Mouse (Mus musculus) bone marrow macrophage, adult 2 months (primary cell): ENCODE measurements around the gene Ebf1. TPM values are rescaled to one million over a fixed set of nuclear protein-coding genes. Genes with fewer than 3 reads are reported as not detected.

ENCODE experiments used
- H3K27ac ChIP-seq: 2 replicates; pipeline ENCODE4 v1.5.1; 2012; ENCODE audit warnings: low read depth, low read length; ENCODE audit not compliant: insufficient read depth
- H3K4me1 ChIP-seq: 2 replicates; pipeline ENCODE4 v1.6.1; 2012; ENCODE audit warnings: low read length; ENCODE audit not compliant: control insufficient read depth, insufficient read depth
- H3K4me3 ChIP-seq: 2 replicates; pipeline ENCODE4 v1.5.1; 2012; ENCODE audit warnings: mild to moderate bottlenecking, low read length, moderate library complexity; ENCODE audit not compliant: insufficient read depth
- CTCF ChIP-seq: IDR thresholded peaks from 2 replicates; pipeline ENCODE4 v1.5.1; 2012; ENCODE audit warnings: low read depth, mild to moderate bottlenecking, low read length, moderate library complexity
- POLR2A ChIP-seq: IDR thresholded peaks from 2 replicates; pipeline ENCODE4 v1.6.1; 2012; ENCODE audit warnings: mild to moderate bottlenecking, low read depth, low read length, borderline replicate concordance
- polyA plus RNA-seq: library from polyadenylated mRNA; stranded (reverse); fragments of >200 nt; gene quantifications from 2 replicates; pipeline ENCODE4 v1.2.4, GENCODE M21; 2012; ENCODE audit not compliant: missing spikeins, insufficient read depth, insufficient read length

Ebf1 gene
- polyA plus RNA-seq, 1 experiment = 0.32 TPM

DNA sequence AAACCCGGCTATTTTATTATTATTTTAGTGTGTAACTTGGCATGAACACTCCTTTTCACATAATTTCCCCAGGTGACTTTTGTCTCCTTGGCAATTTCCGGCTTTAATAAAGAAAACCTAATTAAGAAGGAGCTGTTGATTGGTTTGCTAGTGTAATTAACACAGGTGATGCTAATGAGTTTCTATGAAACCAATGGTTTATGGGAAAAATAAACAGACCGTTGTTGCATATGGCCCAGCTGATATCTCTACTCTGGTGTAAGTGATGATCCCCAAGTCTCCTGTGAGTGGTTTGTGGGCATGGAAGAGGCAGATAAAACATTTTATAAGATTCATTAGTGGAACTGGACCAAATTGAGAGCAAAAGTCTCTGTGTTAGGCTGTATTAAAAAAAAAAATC is 132.2 kb downstream of the Ebf1 start:
- no peaks in the 10 kb centered on the region for H3K4me1 ChIP-seq
- TF ChIP-seq CTCF (no peak), POLR2A (no peak)
- H3K27ac ChIP-seq = no peak overlapping the region
- H3K4me3 ChIP-seq = no peak overlapping the region

DNA sequence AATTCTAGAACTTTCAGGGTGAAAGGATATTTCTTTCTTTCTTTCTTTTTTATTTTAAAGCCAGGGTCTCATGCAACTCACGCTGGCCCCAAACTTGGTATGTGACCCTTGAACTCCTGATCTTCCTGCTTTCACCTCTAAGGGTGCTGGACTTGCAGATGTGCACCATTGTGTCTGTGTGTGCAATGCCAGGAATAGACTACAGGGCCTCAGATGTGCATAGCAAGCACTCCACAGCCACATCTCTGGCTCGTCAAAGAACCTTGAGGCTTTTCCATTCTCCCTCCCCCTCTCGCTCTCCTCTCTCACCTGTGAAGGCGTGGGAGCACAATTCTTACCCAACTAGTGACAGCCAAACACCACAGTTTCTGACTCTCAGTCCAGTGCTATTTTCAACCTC is 137.2 kb downstream of the Ebf1 start:
- TF ChIP-seq POLR2A (no peak), CTCF (no peak)
- Histone ChIP-seq H3K4me1 (no peaks in the 10 kb centered on the region), H3K27ac (no peak overlapping the region), H3K4me3 (no peak overlapping the region)

DNA sequence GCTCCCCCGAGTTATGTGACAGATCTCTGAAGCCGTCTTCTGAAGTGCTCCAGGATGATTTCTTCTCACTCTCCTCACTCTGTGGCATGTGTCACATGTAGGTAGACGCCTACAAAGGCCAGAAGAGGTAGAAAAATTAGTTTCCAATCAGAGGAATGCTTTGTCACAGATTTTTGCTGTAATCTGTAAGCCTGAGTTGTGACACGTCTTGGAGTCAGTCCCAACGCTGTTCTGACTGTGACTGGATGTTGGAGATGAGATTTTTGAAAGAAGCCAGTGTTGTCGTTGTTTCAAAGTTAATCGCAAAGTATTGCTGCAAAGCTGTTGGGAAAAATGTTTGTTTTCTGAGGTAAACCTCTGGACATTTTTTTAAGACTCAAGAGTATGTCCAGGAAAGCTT is 139.2 kb downstream of the Ebf1 start:
- H3K4me3 ChIP-seq = no peak overlapping the region
- H3K4me1 ChIP-seq = no peaks in the 10 kb centered on the region
- H3K27ac ChIP-seq = no peak overlapping the region
- TF ChIP-seq CTCF (no peak), POLR2A (no peak)

DNA sequence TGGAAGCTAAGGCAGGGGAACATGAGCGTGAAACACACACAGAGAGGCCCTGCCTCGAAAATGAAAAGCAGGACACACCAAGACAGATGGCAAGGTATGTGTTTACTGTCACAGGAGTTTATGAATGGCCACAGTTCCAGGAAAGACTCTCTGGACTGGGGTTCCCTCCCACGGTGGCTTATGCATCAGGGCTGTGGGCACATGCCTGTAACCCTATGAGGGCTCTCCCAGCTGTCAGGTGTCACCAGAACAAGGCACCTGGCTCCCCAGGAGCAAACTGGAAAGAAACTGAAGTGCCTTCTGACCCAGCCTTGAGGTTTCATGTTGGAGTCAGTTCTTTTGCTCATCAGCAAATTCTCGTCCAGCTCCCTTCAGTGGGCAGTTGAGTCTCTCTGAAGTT is 141.7 kb downstream of the Ebf1 start:
- no peak for TF ChIP-seq CTCF
- no peak for TF ChIP-seq POLR2A
- no peaks in the 10 kb centered on the region for H3K4me1 ChIP-seq
- no peak overlapping the region for H3K27ac ChIP-seq
- no peak overlapping the region for H3K4me3 ChIP-seq

DNA sequence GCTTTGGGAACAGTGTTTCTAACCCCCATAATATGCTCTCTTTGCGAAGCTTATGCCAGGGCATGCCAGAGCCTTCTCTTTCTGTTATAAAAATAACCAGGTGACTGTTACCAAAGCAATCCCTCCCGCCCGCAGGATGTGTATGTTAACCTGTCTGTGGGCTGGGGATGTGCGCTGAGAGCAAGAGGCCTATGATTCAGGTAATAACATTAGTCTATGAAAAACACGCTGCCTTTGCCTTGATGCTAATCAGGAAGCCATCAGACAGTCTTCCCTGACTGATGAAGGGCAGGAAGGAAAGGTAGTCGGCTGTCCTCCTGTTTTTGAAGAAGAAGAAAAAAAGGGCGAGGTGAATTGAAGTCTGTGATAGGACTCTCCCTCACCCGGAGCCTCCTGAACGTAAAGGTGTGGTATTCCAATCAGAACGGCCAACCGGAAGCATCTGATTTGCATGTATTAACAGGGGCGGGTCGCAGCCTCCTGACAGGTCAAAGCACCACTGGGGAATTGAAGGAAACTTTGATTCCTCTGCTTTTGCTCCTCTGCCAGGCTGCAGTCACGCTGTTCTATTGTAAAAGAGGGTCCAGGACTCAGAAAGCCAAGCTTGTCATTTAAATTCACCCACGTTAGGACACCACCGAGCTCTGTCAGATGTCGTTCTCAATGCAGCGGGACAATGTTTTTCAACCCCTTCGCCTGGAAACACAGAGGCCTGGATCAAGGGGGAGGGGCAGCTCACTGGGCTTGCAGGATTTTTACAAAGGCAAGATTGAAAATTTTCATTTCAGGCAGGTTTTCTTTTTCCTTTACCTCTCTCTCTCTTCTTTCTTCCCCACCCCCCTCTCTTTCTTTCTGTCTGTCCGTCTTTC is 144.2 kb downstream of the Ebf1 start:
- Histone ChIP-seq H3K4me3 (no peak overlapping the region), H3K27ac (no peak overlapping the region), H3K4me1 (no peaks in the 10 kb centered on the region)
- TF ChIP-seq CTCF = no peak
- no peak for TF ChIP-seq POLR2A

DNA sequence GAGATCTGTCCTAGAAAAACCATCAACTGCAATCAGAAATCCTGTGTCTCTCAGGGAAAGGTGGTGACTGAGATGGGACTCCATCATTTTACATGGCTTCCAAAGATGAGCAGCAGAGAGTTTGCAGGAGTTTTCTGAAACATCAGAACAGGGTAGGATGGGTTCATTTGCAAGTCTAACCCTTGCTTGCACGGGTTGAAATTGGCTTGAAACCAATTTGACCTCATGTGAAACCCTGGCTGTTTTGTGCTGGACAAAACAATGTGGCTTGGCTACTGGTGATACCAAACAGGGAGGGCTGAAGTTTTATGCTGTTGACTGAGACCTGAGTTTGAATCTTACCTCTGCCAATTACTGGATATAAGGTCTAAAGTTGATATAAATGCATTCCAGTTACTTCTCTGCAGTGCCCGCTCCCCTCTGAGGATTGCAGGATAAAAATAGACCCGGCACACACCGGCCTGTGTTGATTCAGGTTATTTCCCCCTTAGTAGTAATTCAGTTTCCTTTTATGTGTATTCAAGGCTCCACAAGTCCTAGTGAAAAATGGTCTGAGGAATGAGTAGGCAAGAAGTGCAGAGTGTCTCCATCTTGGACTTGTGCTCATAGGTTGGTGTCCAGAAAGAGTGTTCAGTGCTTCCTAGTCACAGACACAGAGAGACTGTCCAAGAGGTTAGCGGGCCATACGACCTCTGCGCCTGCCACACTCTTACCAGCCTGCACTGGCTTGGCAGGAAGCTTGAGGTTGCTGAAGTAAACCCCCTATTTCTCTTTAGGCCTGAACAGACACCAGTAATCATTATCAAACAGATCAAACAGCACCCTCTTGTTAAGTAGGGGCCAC is 147.1 kb downstream of the Ebf1 start:
- H3K4me3 ChIP-seq = no peak overlapping the region
- no peak overlapping the region for H3K27ac ChIP-seq
- TF ChIP-seq CTCF (no peak), POLR2A (no peak)
- H3K4me1 ChIP-seq = no peaks in the 10 kb centered on the region

DNA sequence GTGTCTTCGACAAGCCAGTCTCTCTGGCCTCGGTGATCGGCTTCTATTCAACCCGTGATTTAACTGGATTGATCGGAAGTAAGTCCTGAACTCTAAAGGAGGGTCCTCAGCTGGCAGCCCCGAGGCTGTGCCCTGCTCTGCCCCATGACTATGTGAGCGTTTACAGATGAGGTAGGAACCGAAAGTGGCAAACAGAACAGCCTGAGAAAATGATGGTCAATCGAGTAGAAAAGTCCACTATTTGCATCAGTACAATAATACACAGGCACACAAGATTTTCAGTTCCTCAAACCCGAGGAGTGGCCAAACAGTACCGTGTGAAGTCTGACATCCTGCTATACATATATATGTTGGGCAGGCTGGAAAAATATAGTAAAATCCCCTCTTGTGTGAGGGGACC is 147.9 kb downstream of the Ebf1 start:
- Histone ChIP-seq H3K27ac (no peak overlapping the region), H3K4me1 (no peaks in the 10 kb centered on the region), H3K4me3 (no peak overlapping the region)
- TF ChIP-seq POLR2A (no peak), CTCF (no peak)

DNA sequence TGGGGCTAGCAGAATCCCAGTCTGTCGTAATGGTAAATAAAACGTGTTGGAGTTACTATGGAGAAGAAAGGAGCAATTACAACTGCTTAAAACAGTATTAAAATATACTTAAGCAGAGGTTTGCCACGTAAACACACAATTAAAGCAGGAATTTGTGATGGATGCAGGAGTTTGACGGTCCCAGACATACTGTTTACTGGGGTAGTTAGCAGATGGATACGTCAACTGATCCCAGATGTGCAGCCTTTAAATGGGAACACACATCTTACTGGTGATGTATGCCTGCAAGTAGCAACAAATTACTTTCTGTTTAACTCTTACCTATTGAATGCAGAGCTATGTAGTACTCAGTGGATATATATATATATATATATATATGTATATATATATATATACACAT is 149.1 kb downstream of the Ebf1 start:
- H3K27ac ChIP-seq = no peak overlapping the region
- H3K4me3 ChIP-seq = no peak overlapping the region
- H3K4me1 ChIP-seq = no peaks in the 10 kb centered on the region
- TF ChIP-seq CTCF (no peak), POLR2A (no peak)

DNA sequence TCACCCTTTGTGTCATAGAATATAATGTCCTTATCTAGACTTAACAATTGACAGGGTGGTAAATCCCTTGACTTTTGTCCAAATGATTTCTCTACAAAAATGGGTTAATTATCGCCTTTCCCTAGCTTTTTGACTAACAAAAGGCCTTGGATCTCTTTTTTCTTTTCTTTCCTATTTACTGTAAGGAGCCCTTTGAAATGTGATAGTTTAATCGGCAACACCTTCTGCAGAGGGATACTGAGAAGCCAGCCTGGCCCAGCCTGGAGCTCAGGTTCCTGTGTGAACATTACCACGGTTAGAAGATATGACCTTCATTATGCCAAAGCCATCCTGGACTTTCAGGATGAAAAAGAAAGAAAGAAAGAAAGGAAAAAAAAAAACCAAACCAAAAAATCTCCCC is 150.2 kb downstream of the Ebf1 start:
- Histone ChIP-seq H3K4me3 (no peak overlapping the region), H3K4me1 (no peaks in the 10 kb centered on the region), H3K27ac (no peak overlapping the region)
- no peak for TF ChIP-seq CTCF
- TF ChIP-seq POLR2A = no peak

DNA sequence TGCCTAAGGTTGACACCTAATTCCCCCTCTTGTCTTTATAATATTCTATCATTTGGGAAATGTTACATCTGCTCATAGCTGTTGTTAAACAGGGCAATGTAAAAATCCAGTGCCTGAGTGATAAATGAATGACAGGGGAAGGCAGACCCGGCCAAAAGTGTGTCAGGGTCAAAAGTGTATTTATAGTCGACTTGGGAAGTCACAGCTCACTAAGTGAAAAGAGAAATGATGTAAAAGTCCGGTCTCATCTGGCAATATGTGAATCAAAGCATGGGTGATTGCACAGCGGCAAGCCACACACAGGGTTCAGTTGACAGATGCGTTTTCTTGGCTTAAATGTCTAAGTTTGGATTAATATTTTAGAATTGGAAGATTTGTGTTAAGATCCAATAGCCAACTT is 151.2 kb downstream of the Ebf1 start:
- no peak overlapping the region for H3K4me3 ChIP-seq
- H3K27ac ChIP-seq = no peak overlapping the region
- no peaks in the 10 kb centered on the region for H3K4me1 ChIP-seq
- TF ChIP-seq CTCF (no peak), POLR2A (no peak)
